Mouse (Mus musculus) liver, adult (tissue): ENCODE measurements around the gene Ttc21b.

Source experiments
- GATA4 ChIP-seq: IDR thresholded peaks from 2 replicates; pipeline ENCODE4 v1.6.1; 2014; ENCODE audit warnings: mild to moderate bottlenecking, low read length; ENCODE audit not compliant: insufficient replicate concordance

Gene Ttc21b

GRCm38 (mm10) chr2:66256220-66257131 lies at the start of gene Ttc21b:
Gene Ttc21b (minus strand): TSS chr2:66256617.
- TF ChIP-seq GATA4, result 0 out of 2 replicates have a peak, but pooled peaks have one; percentile 16

DNA sequence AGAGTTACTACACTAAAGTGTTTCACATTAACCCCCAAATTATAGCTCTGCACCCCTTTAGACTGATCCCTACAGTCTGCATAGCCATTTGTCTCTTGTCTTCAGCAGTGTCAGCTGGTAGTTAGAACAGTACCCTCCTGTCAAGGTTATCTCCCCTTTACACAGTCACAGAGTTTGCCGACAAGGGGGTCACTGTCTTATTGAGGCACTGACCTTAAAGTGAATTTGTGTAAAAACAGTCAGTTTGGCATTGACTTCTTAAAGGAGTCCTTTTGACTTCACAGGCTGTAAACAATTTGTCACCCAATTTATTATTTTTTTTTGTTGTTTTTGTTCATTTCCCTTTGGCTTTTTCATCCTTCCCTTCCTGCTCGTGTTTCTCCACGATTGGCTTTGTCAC lies 16.1 kb upstream of the Ttc21b start:
- no peak for TF ChIP-seq GATA4

DNA sequence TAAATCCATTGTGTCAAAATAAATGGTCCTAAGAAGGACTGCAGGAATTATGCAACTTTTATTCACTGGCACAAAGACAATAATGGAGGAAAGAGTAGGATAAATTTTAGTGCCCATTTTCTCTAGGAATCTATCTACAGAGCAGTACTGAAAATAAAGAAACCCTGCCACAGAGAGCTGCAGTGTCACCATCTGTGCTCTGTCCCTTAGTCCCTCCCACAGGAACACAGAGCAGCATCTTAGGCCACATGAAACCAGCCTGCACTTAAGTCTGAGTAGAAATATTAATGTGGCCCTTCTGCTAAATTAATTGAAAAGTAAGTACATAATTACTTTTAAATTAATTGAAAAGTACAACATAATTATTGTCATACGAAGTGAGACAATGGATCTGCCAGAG lies 12.4 kb downstream of the Ttc21b start:
- TF ChIP-seq GATA4, result no peak

GRCm38 (mm10) chr2:66240334-66240733 lies 16.1 kb downstream of the Ttc21b start:
- no peak for TF ChIP-seq GATA4

- TF ChIP-seq GATA4, result no peak
Observed at GRCm38 (mm10) chr2:66238886-66239285, 17.5 kb downstream of the Ttc21b start.

DNA sequence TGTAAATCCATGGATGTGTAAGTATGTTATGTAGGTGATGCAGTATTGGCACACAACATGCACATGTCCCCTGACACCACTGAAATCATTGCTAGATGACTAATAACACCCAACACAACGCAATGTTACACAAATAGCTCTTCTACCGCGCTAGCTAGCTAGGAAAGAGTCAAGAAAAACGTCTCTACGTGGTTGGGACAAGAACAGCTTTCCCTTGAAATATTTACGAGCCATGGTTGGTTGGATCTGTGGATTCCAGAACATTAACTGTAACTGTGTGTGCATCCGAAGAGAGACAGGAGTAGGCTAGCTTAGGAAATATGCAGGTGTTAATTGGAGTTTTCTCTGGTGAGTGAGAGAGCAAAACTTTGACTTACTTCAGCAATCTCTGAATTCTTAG lies 35.5 kb downstream of the Ttc21b start:
- no peak for TF ChIP-seq GATA4

DNA sequence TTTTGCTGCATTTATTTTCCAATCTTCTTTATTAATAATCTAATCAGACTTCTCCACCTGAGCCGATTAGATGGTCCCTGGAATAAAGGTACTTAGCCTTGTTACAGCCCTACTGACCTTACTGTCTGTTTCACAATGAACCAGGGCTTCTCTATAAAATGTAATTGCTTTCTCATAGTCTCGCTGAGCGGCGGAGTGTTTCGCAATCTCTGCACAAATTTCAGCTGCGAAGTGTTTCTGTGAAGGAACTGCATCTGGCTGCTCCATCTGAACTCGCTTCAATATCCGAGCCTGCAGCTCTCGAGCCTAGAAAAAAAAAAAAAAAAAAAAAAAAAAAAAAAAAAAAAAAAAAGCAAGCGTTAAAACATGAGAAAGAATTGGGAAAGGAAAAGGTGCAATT lies 46.5 kb downstream of the Ttc21b start:
- TF ChIP-seq GATA4, result no peak

GRCm38 (mm10) chr2:66209353-66209752 lies 47.1 kb downstream of the Ttc21b start:
- no peak for TF ChIP-seq GATA4

- no peak for TF ChIP-seq GATA4
Observed at GRCm38 (mm10) chr2:66206796-66207195, 49.6 kb downstream of the Ttc21b start.

- TF ChIP-seq GATA4, result no peak
Observed at GRCm38 (mm10) chr2:66204218-66204617, 52.2 kb downstream of the Ttc21b start.

GRCm38 (mm10) chr2:66200195-66200594 lies 56.2 kb downstream of the Ttc21b start:
- no peak for TF ChIP-seq GATA4

DNA sequence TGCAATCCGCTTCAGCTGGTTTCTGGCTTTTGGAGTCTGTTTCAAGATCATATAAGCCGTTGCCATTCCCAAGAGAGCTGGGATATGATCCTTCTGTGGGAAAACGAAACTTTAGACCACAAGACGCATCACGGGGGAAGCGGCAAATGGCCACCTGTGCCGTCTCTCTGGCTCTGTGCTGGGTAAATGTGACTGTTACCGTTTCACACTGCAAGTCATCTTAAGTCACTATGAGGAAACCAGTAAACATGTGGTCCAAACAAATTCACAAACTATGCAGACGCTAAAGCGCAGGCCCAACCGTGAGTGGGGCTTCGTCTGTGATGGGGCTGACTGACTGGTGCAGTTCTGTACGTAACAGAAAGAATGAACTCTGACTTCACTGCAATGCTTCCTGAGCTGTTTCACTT lies 64.7 kb downstream of the Ttc21b start:
- TF ChIP-seq GATA4, result no peak

GRCm38 (mm10) chr2:66190157-66190556 lies 66.3 kb downstream of the Ttc21b start:
- TF ChIP-seq GATA4, result no peak

GRCm38 (mm10) chr2:66187520-66187919 lies 68.9 kb downstream of the Ttc21b start:
- no peak for TF ChIP-seq GATA4

GRCm38 (mm10) chr2:66184431-66185164 lies 71.8 kb downstream of the Ttc21b start:
- no peak for TF ChIP-seq GATA4

DNA sequence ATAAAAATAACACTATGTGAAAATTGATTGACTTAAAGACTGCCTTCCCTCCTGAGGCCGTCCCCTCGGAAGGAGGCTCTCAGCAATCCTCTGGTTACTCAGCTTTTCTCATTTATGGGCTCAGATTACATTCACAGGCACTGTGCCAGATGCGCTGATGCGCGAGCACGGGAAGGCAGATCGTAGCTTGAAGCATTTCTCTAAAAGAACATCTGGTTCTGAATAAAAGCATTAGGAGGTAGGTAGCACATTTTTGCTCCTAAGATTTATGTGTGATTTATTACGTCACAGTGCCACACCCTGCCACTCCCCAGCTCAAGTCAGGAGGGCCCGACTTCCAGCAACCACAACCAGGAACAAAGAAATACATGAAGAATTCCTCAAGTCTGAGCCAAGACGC lies 76.1 kb downstream of the Ttc21b start:
- no peak for TF ChIP-seq GATA4
